Mouse (Mus musculus): ENCODE measurements around the gene Npr2. TPM values are rescaled to one million over a fixed set of nuclear protein-coding genes. Genes with fewer than 3 reads are reported as not detected.

Npr2 gene
- total and polyA plus RNA-seq, 3 experiments: 0.38 to 0.49 TPM; not detected in 1

- dilution Hi-C loops (cut with MboI; ENCODE audit: extremely low pct_ligation_motif_present, extremely low pct_unique_long_range_greater_than_20kb, low sequenced_read_pairs) (no loop called here), in situ Hi-C loops (cut with MboI; ENCODE audit: low pct_ligation_motif_present, low pct_unique_long_range_greater_than_20kb, low sequenced_read_pairs) (no loop called here)
- no peak overlapping the region for H3K4me3 ChIP-seq (replicated peaks in 1 of 3; ENCODE audit: low read depth in 2 of 3, low read length in 2 of 3, poor library complexity in 1 of 3)
- no peak overlapping the region for H3K4me2 ChIP-seq (ENCODE audit: insufficient read depth, low read depth, poor library complexity, severe bottlenecking)
- H3K36me3 ChIP-seq (replicated peaks in 1 of 2; ENCODE audit: control insufficient read depth in 1 of 2, insufficient read depth in 1 of 2, low read length in 1 of 2): no peaks in the 10 kb centered on the region
- peaks cover 93% of the 10 kb centered on the region for H3K27me3 ChIP-seq (replicated peaks)
- no peak overlapping the region for H3K27ac ChIP-seq (ENCODE audit: insufficient read depth, low read depth)
- no peaks in the 10 kb centered on the region for H3K9me3 ChIP-seq (replicated peaks; ENCODE audit: low read length)
- no peaks in the 10 kb centered on the region for H3K4me1 ChIP-seq (ENCODE audit: control insufficient read depth in 1 of 2, insufficient read depth in 2 of 2)
- H3K9ac ChIP-seq (ENCODE audit: insufficient read depth, low read depth): no peak overlapping the region
- no peaks in the 10 kb centered on the region for H3K79me2 ChIP-seq (replicated peaks; ENCODE audit: control insufficient read depth, extremely low read depth, insufficient read depth, poor library complexity, severe bottlenecking)
- no peak for TF ChIP-seq KAT2A (IDR thresholded peaks at IDR 0.05; ENCODE audit: insufficient replicate concordance, low read length)
- no peak for TF ChIP-seq NELFE (IDR thresholded peaks at IDR 0.05; ENCODE audit: low read depth, low read length)
- no peak for TF ChIP-seq EP300 (IDR thresholded peaks at IDR 0.05; ENCODE audit: low read length)
- TF ChIP-seq ZMIZ1 (IDR thresholded peaks at IDR 0.05; ENCODE audit: low read depth, low read length): no peak
- TF ChIP-seq MAZ (IDR thresholded peaks at IDR 0.05; ENCODE audit: low read depth, low read length): no peak
- no peak for TF ChIP-seq ZNF384 (IDR thresholded peaks at IDR 0.05; ENCODE audit: low read depth, low read length)
- TF ChIP-seq CTCF (conservative IDR thresholded peaks at IDR 0.05 in 1 of 2, IDR thresholded peaks at IDR 0.05 in 1 of 2; ENCODE audit: low read depth in 2 of 2, low read length in 2 of 2): no peak
- TF ChIP-seq MYC (IDR thresholded peaks at IDR 0.05; ENCODE audit: low read depth, low read length): no peak
- TF ChIP-seq PAX5 (IDR thresholded peaks at IDR 0.05; ENCODE audit: low read length): no peak
- TF ChIP-seq TCF12 (IDR thresholded peaks at IDR 0.05; ENCODE audit: low read depth, low read length): no peak
- TF ChIP-seq IRF4 (IDR thresholded peaks at IDR 0.05; ENCODE audit: low read depth, low read length): no peak
- TF ChIP-seq ELF1 (IDR thresholded peaks at IDR 0.05; ENCODE audit: low read depth, low read length): no peak
- no peak for TF ChIP-seq HCFC1 (IDR thresholded peaks at IDR 0.05; ENCODE audit: low read depth, low read length)
- TF ChIP-seq ZC3H11A (IDR thresholded peaks at IDR 0.05; ENCODE audit: low read depth, low read length): no peak
- no peak for TF ChIP-seq JUN (IDR thresholded peaks at IDR 0.05; ENCODE audit: insufficient read depth, low read depth, low read length)
- no peak for TF ChIP-seq BHLHE40 (IDR thresholded peaks at IDR 0.05; ENCODE audit: low read depth, low read length)
- no peak for TF ChIP-seq SIN3A (IDR thresholded peaks at IDR 0.05; ENCODE audit: low read length)
- TF ChIP-seq USF1 (IDR thresholded peaks at IDR 0.05; ENCODE audit: low read depth, low read length): no peak
- no peak for DNase-seq (ENCODE audit: extremely low read depth)
Measured at GRCm38 (mm10) chr4:43679416-43680043, 47.8 kb downstream of the Npr2 start.

GRCm38 (mm10) chr4:43690021-43690420, 58.3 kb downstream of the Npr2 start:
- Histone ChIP-seq H3K9ac (ENCODE audit: insufficient read depth, low read depth) (no peak overlapping the region), H3K36me3 (replicated peaks in 1 of 2; ENCODE audit: control insufficient read depth in 1 of 2, insufficient read depth in 1 of 2, low read length in 1 of 2) (no peaks in the 10 kb centered on the region), H3K4me3 (replicated peaks in 1 of 3; ENCODE audit: low read depth in 2 of 3, low read length in 2 of 3, poor library complexity in 1 of 3) (no peak overlapping the region), H3K27me3 (replicated peaks) (peaks cover 89% of the 10 kb centered on the region), H3K79me2 (replicated peaks; ENCODE audit: control insufficient read depth, extremely low read depth, insufficient read depth, poor library complexity, severe bottlenecking) (no peaks in the 10 kb centered on the region), H3K4me1 (ENCODE audit: control insufficient read depth in 1 of 2, insufficient read depth in 2 of 2) (no peaks in the 10 kb centered on the region), H3K4me2 (ENCODE audit: insufficient read depth, low read depth, poor library complexity, severe bottlenecking) (no peak overlapping the region), H3K27ac (ENCODE audit: insufficient read depth, low read depth) (no peak overlapping the region), H3K9me3 (replicated peaks; ENCODE audit: low read length) (no peaks in the 10 kb centered on the region)
- dilution Hi-C loops (cut with MboI; ENCODE audit: extremely low pct_ligation_motif_present, extremely low pct_unique_long_range_greater_than_20kb, low sequenced_read_pairs) (no loop called here), in situ Hi-C loops (cut with MboI; ENCODE audit: low pct_ligation_motif_present, low pct_unique_long_range_greater_than_20kb, low sequenced_read_pairs) (no loop called here)
- DNase-seq (ENCODE audit: extremely low read depth): no peak
- TF ChIP-seq BHLHE40 (IDR thresholded peaks at IDR 0.05; ENCODE audit: low read depth, low read length) (no peak), MAX (IDR thresholded peaks at IDR 0.05; ENCODE audit: low read length) (no peak), MXI1 (IDR thresholded peaks at IDR 0.05; ENCODE audit: low read depth, low read length) (no peak), JUN (IDR thresholded peaks at IDR 0.05; ENCODE audit: insufficient read depth, low read depth, low read length) (no peak), MEF2A (IDR thresholded peaks at IDR 0.05; ENCODE audit: borderline replicate concordance, low read depth, low read length) (no peak), SMC3 (IDR thresholded peaks at IDR 0.05; ENCODE audit: low read depth, low read length) (no peak), POLR2AphosphoS2 (IDR thresholded peaks at IDR 0.05; ENCODE audit: low read depth, low read length) (no peak), SIN3A (IDR thresholded peaks at IDR 0.05; ENCODE audit: low read length) (no peak), RAD21 (IDR thresholded peaks at IDR 0.05; ENCODE audit: low read depth, low read length) (no peak), USF2 (conservative IDR thresholded peaks at IDR 0.05; ENCODE audit: low read depth, low read length) (no peak), NELFE (IDR thresholded peaks at IDR 0.05; ENCODE audit: low read depth, low read length) (no peak)

All from CH12.LX (cell line).